Mouse (Mus musculus) stomach, postnatal 0 days (tissue): Measurements from ENCODE around the gene Hmga1b. TPM values are rescaled to one million over a fixed set of nuclear protein-coding genes. Genes with fewer than 3 reads are reported as not detected.
"Not testable (repeated sequence)": the region's sequence is repeated elsewhere in the genome, so short reads cannot be mapped to it uniquely, and the experiment has no call there.

Experiments used
- ATAC-seq: fragments of 200-750 bp; cut with Nextera tagmentation; 2 replicates; pipeline ENCODE4 v1.8.0; 2017; ENCODE audit not compliant: low FRiP score, low TSS enrichment
- DNase-seq: peaks from one replicate; pipeline ENCODE4 v3.0.0-alpha.2; 2016; ENCODE audit warnings: low spot score
- H3K27ac ChIP-seq: fragments of 300-500 bp; sonication (generic); replicated peaks from 2 replicates; pipeline ENCODE4 v1.5.1; 2014; ENCODE audit warnings: mild to moderate bottlenecking, control low read depth
- H3K27me3 ChIP-seq: fragments of 300-500 bp; sonication (generic); 2 replicates; pipeline ENCODE4 v1.6.1; 2014; ENCODE audit warnings: low read length; ENCODE audit not compliant: control insufficient read depth, insufficient read depth
- H3K36me3 ChIP-seq: fragments of 300-500 bp; sonication (generic); 2 replicates; pipeline ENCODE4 v1.6.1; 2014; ENCODE audit warnings: low read length, mixed read lengths; ENCODE audit not compliant: control insufficient read depth, insufficient read depth
- H3K4me1 ChIP-seq: fragments of 300-500 bp; sonication (generic); replicated peaks from 2 replicates; pipeline ENCODE4 v1.6.1; 2014; ENCODE audit warnings: antibody characterized with exemption; ENCODE audit not compliant: control insufficient read depth, insufficient read depth
- H3K4me2 ChIP-seq: fragments of 300-500 bp; sonication (generic); replicated peaks from 2 replicates; pipeline ENCODE4 v1.6.1; 2014; ENCODE audit warnings: low read depth, mild to moderate bottlenecking, control low read depth, moderate library complexity
- H3K4me3 ChIP-seq: fragments of 300-500 bp; sonication (generic); 2 replicates; pipeline ENCODE4 v1.5.1; 2014; ENCODE audit warnings: low read depth, low read length, control low read depth
- H3K9ac ChIP-seq: fragments of 300-500 bp; sonication (generic); 2 replicates; pipeline ENCODE4 v1.6.1; 2014; ENCODE audit warnings: mild to moderate bottlenecking, low read length, control low read depth, mixed read lengths
- H3K9me3 ChIP-seq: fragments of 300-500 bp; sonication (generic); 2 replicates; pipeline ENCODE4 v1.6.1; 2016; ENCODE audit warnings: low read length; ENCODE audit not compliant: control insufficient read depth
- CTCF ChIP-seq: IDR thresholded peaks from 2 replicates; pipeline ENCODE4 v1.5.1; 2016; ENCODE audit warnings: antibody characterized with exemption, low read depth, mild to moderate bottlenecking, moderate library complexity
- EP300 ChIP-seq: optimal IDR thresholded peaks from 2 replicates; pipeline ENCODE3; 2016; ENCODE audit warnings: antibody characterized with exemption
- WGBS: fragments of 180-500 bp; shearing (Covaris S2); extraction: QIAGEN DNeasy Blood & Tissue Kit; methylation state at CpG from one replicate; pipeline ENCODE4 v1.1.7; 2014; 5-methylcytosine and 5-hydroxymethylcytosine counted together
- polyA plus RNA-seq: library from polyadenylated mRNA; unstranded; fragments of >200 nt; fragmentation: Nextera tagmentation; extraction: Ambion mirVana; gene quantifications from 2 replicates; pipeline ENCODE4 v1.2.1, GENCODE M21; 2015

The Hmga1b gene
- polyA plus RNA-seq, 1 experiment from 2014 or later = 3.0 TPM

DNA sequence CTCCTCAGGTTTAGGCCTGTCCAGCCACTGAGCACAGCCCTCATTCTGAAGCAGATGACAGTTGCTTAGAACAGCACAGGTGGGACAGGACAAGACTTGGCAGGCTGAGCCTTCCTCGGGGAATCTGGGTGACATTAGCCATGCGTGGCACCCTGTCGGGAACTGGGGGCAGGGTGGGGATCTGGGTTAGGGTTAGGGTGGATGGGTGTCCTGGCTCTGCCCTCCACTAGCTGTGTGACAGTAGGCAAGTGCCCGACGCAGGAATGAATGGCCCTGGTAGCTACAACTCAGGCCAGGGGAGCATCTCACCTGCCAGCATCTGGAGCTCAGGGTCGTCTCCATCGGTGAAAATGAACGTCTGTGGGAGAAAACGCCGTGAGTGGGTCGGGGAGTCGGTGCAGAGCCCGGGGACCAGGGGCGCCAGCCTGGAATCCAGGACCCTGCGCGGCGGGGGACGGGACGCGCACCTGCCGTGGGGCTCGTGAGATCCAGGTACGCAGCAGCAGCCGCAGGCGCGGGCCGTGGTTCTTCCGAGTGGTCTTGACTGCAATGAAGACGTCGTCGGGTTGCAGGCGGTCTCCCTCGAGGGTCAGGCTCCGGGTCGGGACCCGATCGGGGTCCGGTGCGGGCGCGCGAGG, 21.0 kb downstream of the Hmga1b start:
- H3K4me1 ChIP-seq = 0 out of 2 replicates have a peak, but pooled peaks cover 5% of the 10 kb centered on the region
- DNase-seq (no peak), ATAC-seq (0 out of 2 replicates have a peak, but pooled peaks have one; percentile 8)
- peak overlapping the region; percentile 88 for H3K27ac ChIP-seq
- WGBS = 1% methylated on average over 42 of the region's 42 CpGs
- no peaks in the 10 kb centered on the region for H3K9me3 ChIP-seq
- peak overlapping the region; percentile 84 for H3K4me3 ChIP-seq
- no peaks in the 10 kb centered on the region for H3K27me3 ChIP-seq
- H3K9ac ChIP-seq = peak overlapping the region; percentile 91
- H3K36me3 ChIP-seq = peaks cover 2% of the 10 kb centered on the region; the same call in 1 of the 2 replicates
- H3K4me2 ChIP-seq = peak overlapping the region; percentile 94
- TF ChIP-seq EP300 (no peak), CTCF (no peak)

DNA sequence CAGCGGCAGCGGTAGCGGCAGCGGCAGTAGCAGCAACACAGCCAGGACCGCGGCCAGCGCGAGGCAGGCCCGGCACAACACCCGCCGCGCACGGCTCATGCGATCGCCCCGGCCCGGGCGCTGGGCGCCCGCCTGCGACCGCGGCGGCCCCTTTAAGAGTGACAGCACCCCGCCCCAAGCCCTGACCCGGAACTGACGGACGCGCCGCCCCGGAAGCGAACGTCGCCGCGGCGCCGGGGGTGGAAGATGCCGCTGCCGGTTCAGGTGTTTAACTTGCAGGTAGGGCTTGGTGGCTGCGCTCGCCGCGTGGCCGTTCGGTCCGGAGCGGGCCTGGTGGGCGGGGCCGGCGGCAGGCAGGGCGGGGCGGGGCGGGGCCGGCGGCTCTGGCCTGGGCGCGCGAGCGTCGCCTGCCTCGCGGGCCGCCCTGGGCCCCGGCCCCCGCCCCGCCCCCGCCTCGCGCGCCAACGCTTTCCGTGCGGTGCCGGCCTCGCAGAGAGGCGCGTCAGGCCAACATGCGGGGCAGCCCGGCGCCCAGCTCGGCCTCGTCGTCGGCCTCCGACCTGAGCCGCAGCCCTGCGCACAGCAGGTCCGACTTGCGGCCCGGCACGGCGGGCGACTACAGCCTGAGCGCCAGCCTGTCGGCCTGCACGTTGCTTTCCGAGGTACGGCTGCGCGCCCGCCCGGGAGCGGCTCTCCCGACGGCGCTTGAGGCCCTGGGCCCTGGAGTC, 21.6 kb downstream of the Hmga1b start, which contains the start of the genes Rfng and Gps1:
Gene Rfng, minus strand, starts transcription at position 144 of the 728 bp plus-strand sequence.
Gene Gps1, plus strand, starts transcription at position 209 of the 728 bp plus-strand sequence.
- ATAC-seq = peak; percentile 79

DNA sequence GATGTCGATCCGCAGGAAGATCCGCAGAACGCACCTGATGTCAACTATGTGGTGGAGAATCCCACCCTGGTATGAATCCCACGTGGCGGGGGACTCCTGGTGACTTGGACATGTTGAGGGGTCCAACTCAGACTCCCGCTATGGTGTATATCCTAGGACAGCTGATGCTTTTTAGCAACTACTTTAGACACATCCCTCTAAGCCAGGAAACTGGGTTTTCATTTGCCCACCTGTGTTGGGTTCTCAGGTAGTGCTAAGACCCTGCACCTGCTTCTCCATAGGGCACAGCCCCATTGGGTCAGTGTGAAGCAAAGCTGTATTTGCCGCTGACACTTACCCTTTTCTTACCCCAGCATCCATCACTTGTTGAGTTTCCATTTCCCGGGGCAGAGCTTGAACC, 22.6 kb downstream of the Hmga1b start:
- ATAC-seq = no peak
- H3K9me3 ChIP-seq = no peaks in the 10 kb centered on the region
- peaks cover 11% of the 10 kb centered on the region for H3K36me3 ChIP-seq
- 0 out of 2 replicates have a peak, but pooled peaks cover 5% of the 10 kb centered on the region for H3K4me1 ChIP-seq
- TF ChIP-seq EP300 (no peak), CTCF (no peak)
- 30% methylated on average over 9 of the region's 9 CpGs for WGBS
- H3K27me3 ChIP-seq = no peaks in the 10 kb centered on the region
- peak overlapping the region; percentile 94 for H3K4me2 ChIP-seq
- H3K27ac ChIP-seq = no peak overlapping the region
- peak overlapping the region; percentile 84 for H3K4me3 ChIP-seq
- DNase-seq = no peak
- peak overlapping the region; percentile 91 for H3K9ac ChIP-seq

More for the DNA sequence above, 21.6 kb downstream of the Hmga1b start, which contains the start of the genes Rfng and Gps1:
- H3K4me1 ChIP-seq = 0 out of 2 replicates have a peak, but pooled peaks cover 5% of the 10 kb centered on the region
- no peaks in the 10 kb centered on the region for H3K27me3 ChIP-seq
- H3K4me3 ChIP-seq = peak within 1 kb of the TSS; percentile 84
- peaks cover 2% of the 10 kb centered on the region; the same call in 1 of the 2 replicates for H3K36me3 ChIP-seq
- under 1% methylated on average over 79 of the region's 107 CpGs for WGBS
- TF ChIP-seq EP300 (no peak), CTCF (no peak)
- no peaks in the 10 kb centered on the region for H3K9me3 ChIP-seq
- peak; percentile 90 for DNase-seq
- H3K27ac ChIP-seq = peak within 1 kb of the TSS; percentile 88
- H3K9ac ChIP-seq = peak within 1 kb of the TSS; percentile 91
- H3K4me2 ChIP-seq = peak within 1 kb of the TSS; percentile 94

DNA sequence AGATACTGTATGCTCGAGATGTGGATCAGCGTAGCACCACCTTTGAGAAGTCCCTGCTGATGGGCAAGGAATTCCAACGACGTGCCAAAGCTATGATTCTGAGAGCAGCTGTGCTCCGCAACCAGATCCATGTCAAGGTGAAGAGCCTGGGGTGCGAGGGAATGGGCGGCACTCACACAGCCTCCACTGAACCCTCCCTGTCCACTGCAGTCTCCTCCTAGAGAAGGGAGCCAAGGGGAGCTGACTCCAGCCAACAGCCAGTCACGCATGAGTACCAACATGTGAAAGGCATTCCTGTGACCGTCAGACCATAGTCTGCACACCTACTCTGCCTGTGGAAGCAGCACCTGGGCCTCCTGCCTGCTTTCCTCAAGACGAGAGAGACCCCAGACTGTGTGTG, 25.9 kb downstream of the Hmga1b start:
- not testable (repeated sequence) for H3K4me2 ChIP-seq, H3K9me3 ChIP-seq, H3K27ac ChIP-seq, H3K4me3 ChIP-seq, H3K27me3 ChIP-seq, DNase-seq, H3K4me1 ChIP-seq, H3K9ac ChIP-seq, ATAC-seq
- 87% methylated on average over 9 of the region's 10 CpGs for whole genome bisulfite sequencing
- H3K36me3 ChIP-seq = peaks cover 21% of the 10 kb centered on the region

DNA sequence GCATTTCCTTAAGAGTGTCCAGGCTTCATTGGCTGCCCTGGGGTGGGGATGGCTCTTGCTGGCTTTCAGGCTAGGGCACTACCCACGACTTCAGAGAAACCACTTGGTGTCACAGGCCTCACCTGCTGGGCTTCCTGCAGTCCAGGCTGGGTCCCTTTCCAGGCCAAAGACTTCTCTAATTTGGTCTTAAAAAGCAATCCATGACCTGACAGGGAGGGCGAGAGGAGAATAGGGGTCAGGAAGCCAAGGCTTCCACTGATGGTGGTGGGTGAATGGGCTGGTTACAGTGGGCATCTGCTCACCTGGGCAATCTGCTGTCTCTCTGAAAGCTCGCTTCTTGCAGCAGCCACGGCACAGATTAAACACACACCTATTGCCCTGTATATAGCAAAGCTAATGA, 26.8 kb downstream of the Hmga1b start:
- DNase-seq (no peak), ATAC-seq (no peak)
- H3K4me3 ChIP-seq = no peak overlapping the region
- H3K9ac ChIP-seq = no peak overlapping the region
- no peak overlapping the region for H3K27ac ChIP-seq
- 87% methylated on average over 4 of the region's 4 CpGs for WGBS
- H3K4me1 ChIP-seq = no peaks in the 10 kb centered on the region
- no peaks in the 10 kb centered on the region for H3K27me3 ChIP-seq
- H3K4me2 ChIP-seq = no peak overlapping the region
- peaks cover 21% of the 10 kb centered on the region for H3K36me3 ChIP-seq
- no peaks in the 10 kb centered on the region for H3K9me3 ChIP-seq
- TF ChIP-seq EP300 (no peak), CTCF (no peak)
